Mouse (Mus musculus) embryonic facial prominence, embryonic 13.5 days (tissue): ENCODE results near the gene Lyl1. TPM values are rescaled to one million over a fixed set of nuclear protein-coding genes. Genes with fewer than 3 reads are reported as not detected.
A peak's percentile ranks its signal among the peaks of the same experiment; 100 is the strongest.

Experiments
- ATAC-seq: fragments of 200-750 bp; cut with Nextera tagmentation; 2 replicates; pipeline ENCODE4 v1.8.0; 2017; ENCODE audit warnings: low read depth; ENCODE audit not compliant: insufficient number of reproducible peaks, insufficient read depth, low FRiP score, low TSS enrichment
- H3K27ac ChIP-seq: fragments of 300-500 bp; sonication (generic); 2 replicates; pipeline ENCODE4 v1.5.1; 2015; ENCODE audit warnings: moderate library complexity, mild to moderate bottlenecking, inconsistent platforms
- H3K27me3 ChIP-seq: fragments of 300-500 bp; sonication (generic); 2 replicates; pipeline ENCODE4 v1.6.1; 2015; ENCODE audit warnings: mild to moderate bottlenecking, inconsistent platforms
- H3K36me3 ChIP-seq: fragments of 300-500 bp; sonication (generic); 2 replicates; pipeline ENCODE4 v1.6.1; 2015; ENCODE audit warnings: mild to moderate bottlenecking, inconsistent platforms
- H3K4me1 ChIP-seq: fragments of 300-500 bp; sonication (generic); 2 replicates; pipeline ENCODE4 v1.6.1; 2015; ENCODE audit warnings: inconsistent platforms
- H3K4me2 ChIP-seq: fragments of 300-500 bp; sonication (generic); 2 replicates; pipeline ENCODE4 v1.6.1; 2015; ENCODE audit warnings: moderate library complexity, mild to moderate bottlenecking, inconsistent platforms
- H3K4me3 ChIP-seq: fragments of 300-500 bp; sonication (generic); 2 replicates; pipeline ENCODE4 v1.5.1; 2015; ENCODE audit warnings: mild to moderate bottlenecking, inconsistent platforms
- H3K9ac ChIP-seq: fragments of 300-500 bp; sonication (generic); 2 replicates; pipeline ENCODE4 v1.6.1; 2015; ENCODE audit warnings: mild to moderate bottlenecking, inconsistent platforms
- H3K9me3 ChIP-seq: fragments of 300-500 bp; sonication (generic); 2 replicates; pipeline ENCODE4 v1.6.1; 2016; ENCODE audit warnings: inconsistent platforms
- WGBS: fragments of 180-500 bp; shearing (Covaris S2); methylation state at CpG from one replicate; pipeline ENCODE4 v1.1.7; 2015; ENCODE audit warnings: mixed read lengths; 5-methylcytosine and 5-hydroxymethylcytosine counted together
- polyA plus RNA-seq: library from polyadenylated mRNA; unstranded; fragments of >200 nt; fragmentation: Nextera tagmentation; extraction: Ambion mirVana; gene quantifications from 2 replicates; pipeline ENCODE4 v1.2.1, GENCODE M21; 2015

Gene Lyl1
- polyA plus RNA-seq, 1 experiment from 2014 or later = 4.8 TPM

DNA sequence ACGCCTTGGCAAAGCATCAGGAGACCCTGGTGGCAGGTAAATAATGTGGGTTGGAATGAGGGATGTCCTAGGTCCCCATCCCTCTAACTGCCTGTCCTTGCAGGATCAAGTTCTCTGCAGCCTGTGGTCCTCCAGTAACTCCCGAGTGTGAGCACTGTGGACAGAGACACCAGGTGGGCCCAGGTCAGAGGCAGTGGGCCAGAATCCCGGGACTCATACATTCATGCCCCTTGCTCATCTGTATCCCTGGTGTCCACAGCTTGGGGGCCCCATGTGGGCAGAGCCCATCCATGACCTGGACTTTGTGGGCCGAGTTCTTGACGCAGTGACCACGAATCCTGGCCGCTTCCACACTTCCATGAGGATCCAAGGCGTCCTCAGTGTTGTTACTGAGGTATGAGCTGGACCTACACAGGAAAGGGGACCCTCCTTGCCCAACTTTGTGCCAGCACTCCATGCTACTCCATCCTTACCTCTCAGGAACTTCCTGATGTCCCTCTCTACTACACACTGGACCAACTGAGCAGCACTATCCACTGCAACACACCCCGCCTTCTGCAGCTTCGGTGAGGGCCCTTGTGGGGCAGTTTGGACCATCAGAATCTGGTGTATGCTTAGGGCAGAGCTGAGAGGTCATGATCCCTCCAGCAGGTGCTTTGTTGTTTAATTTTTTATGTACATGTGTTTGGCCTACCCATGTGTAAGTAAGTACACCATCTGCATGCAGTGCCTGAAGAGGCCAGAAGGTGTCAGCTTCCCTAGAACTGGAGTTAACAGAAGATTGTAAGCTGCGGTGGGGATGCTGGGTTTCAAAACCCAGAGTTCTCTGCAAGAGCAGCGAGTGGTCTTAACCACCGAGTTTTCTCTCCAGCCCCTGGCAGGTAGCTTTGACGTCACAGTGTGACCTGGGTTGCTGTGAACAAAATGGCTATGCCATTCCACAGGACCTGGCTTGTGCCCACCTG is 3.8 kb upstream of the Lyl1 start:
- Histone ChIP-seq H3K9ac (no peak overlapping the region), H3K4me3 (no peak overlapping the region), H3K4me1 (peaks cover 14% of the 10 kb centered on the region), H3K9me3 (no peaks in the 10 kb centered on the region), H3K36me3 (peaks cover 72% of the 10 kb centered on the region), H3K27ac (no peak overlapping the region), H3K27me3 (peaks cover 16% of the 10 kb centered on the region), H3K4me2 (no peak overlapping the region)
- WGBS = 86% methylated on average over 14 of the region's 14 CpGs
- ATAC-seq = no peak

DNA sequence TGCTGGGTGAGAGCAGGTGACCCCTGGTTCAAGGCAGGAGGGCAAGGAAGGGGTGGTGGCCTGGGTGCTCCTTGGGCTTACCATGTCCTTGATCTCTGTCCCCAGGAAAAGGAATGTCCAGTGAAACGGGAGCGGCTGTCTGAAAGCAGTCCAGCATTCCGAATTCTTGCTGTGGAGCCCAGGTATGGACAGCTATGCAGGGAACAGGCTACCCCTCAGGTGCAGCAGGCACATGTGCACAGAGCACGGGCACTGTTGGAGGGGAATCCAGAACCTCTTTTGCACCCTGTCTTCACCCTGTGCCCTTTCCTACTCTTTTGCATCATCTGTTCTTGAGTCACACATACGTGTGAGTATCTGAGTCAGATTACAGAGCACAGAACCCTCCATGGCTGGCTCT is 3.0 kb upstream of the Lyl1 start:
- H3K4me1 ChIP-seq = peaks cover 14% of the 10 kb centered on the region
- ATAC-seq = no peak
- WGBS = 98% methylated on average over 5 of the region's 5 CpGs

DNA sequence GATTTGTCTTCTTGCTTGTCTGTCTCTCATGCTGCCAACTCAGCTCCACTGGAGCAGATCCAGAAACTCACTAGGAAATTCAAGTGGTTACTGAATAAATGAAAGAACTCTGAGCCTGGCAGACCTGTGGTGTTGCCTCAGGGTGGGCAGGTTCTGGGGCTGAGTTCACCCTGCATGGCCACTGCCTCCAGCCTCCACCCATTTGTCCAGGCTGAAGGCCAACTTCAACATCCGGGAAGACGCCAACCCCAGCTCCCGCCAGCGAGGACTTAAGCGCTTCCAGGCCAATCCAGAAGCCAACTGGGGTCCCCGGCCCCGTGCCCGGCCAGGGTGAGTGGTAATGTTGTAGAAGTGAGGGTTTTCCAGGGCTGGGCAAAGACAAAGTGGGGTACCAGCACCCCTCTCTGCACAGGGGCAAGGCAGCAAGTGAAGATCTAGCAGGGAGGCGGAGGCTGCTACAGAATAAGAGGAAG is 2.3 kb upstream of the Lyl1 start:
- Histone ChIP-seq H3K9me3 (no peaks in the 10 kb centered on the region), H3K4me3 (no peak overlapping the region), H3K36me3 (peaks cover 61% of the 10 kb centered on the region), H3K9ac (no peak overlapping the region), H3K4me2 (no peak overlapping the region), H3K27ac (peak overlapping the region; percentile 57; the same call in 1 of the 2 replicates), H3K4me1 (peaks cover 15% of the 10 kb centered on the region), H3K27me3 (peaks cover 32% of the 10 kb centered on the region)
- WGBS = 91% methylated on average over 9 of the region's 9 CpGs
- ATAC-seq = no peak

More for the DNA sequence above, 3.0 kb upstream of the Lyl1 start:
- Histone ChIP-seq H3K4me2 (no peak overlapping the region), H3K4me3 (no peak overlapping the region), H3K9ac (no peak overlapping the region), H3K9me3 (no peaks in the 10 kb centered on the region), H3K36me3 (peaks cover 67% of the 10 kb centered on the region), H3K27ac (no peak overlapping the region), H3K27me3 (peaks cover 25% of the 10 kb centered on the region)

DNA sequence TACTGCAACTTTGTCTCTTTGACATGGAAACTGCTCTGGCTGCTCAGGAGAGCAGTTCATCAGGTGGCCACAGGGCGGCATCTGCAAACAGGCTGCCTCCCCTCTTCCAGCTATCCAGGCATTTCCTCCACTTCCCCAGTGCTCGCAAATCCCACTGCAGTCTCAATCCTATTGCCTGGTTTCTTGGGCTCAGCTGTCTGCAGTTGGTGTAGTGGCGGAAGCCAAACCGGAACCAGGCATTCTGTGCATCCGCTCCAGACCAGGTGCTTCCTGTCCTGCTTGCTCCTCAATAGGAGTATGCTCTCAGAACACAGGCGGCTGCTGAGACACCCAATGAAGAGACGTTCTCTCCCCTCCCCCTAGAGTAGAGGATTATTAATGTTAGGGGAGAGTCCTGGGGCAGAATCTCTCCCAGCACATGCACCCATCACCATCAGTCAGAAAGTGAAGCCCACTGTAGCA is 1.4 kb upstream of the Lyl1 start:
- H3K9ac ChIP-seq = no peak overlapping the region
- H3K27me3 ChIP-seq = peaks cover 41% of the 10 kb centered on the region
- peak overlapping the region; percentile 28; the same call in 1 of the 2 replicates for H3K27ac ChIP-seq
- H3K36me3 ChIP-seq = peaks cover 54% of the 10 kb centered on the region
- no peak overlapping the region for H3K4me2 ChIP-seq
- no peak overlapping the region for H3K4me3 ChIP-seq
- WGBS = 65% methylated on average over 7 of the region's 7 CpGs
- ATAC-seq = no peak
- H3K9me3 ChIP-seq = no peaks in the 10 kb centered on the region
- peaks cover 25% of the 10 kb centered on the region for H3K4me1 ChIP-seq

DNA sequence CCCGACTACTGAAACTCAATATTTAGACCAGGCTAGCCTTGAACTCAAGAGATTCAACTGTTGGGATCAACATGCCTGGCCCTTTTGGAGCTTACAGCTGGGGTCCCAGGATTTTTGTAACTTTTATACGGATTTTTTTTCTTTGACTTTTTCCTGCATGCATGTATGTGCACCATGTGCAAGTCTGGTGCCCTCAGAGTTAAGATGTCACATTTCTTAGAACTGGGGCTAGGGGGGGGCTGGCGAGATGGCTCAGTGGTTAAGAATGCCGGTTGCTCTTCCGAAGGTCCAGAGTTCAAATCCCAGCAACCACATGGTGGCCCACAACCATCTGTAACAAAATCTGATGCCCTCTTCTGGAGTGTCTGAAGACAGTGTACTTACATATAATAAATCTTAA is 731 bp upstream of the Lyl1 start:
- H3K9ac ChIP-seq = no peak overlapping the region
- H3K4me1 ChIP-seq = peaks cover 31% of the 10 kb centered on the region
- no peak overlapping the region for H3K4me3 ChIP-seq
- no peak for ATAC-seq
- H3K36me3 ChIP-seq = peaks cover 47% of the 10 kb centered on the region
- H3K9me3 ChIP-seq = no peaks in the 10 kb centered on the region
- no peak overlapping the region for H3K4me2 ChIP-seq
- H3K27me3 ChIP-seq = peaks cover 47% of the 10 kb centered on the region
- H3K27ac ChIP-seq = peak overlapping the region; percentile 28; the same call in 1 of the 2 replicates
- 81% methylated on average over 5 of the region's 5 CpGs for WGBS

DNA sequence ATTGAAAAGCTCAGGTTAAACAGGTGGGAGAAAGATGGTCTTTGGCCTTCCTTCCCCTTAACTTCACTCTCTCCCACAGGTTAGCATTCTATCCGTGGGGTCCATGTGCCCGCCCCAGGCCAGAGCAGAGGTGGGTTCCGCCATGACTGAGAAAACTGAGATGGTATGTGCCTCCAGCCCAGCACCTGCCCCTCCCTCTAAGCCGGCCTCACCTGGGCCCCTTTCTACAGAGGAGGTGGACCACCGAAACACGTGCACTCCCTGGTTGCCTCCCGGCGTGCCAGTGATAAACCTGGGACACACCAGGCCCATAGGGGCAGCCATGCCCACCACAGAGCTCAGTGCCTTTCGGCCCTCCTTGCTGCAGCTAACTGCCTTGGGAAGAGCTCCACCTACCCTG is 1.3 kb downstream of the Lyl1 start:
- 0 out of 2 replicates have a peak overlapping the region, but pooled peaks have one; percentile 46 for H3K9ac ChIP-seq
- H3K27ac ChIP-seq = no peak overlapping the region
- H3K4me1 ChIP-seq = peaks cover 45% of the 10 kb centered on the region
- no peaks in the 10 kb centered on the region for H3K9me3 ChIP-seq
- ATAC-seq = no peak
- peaks cover 31% of the 10 kb centered on the region for H3K36me3 ChIP-seq
- H3K27me3 ChIP-seq = peaks cover 63% of the 10 kb centered on the region
- WGBS = 70% methylated on average over 9 of the region's 9 CpGs
- H3K4me2 ChIP-seq = peak overlapping the region; percentile 46
- H3K4me3 ChIP-seq = peak overlapping the region; percentile 20; the same call in 1 of the 2 replicates

DNA sequence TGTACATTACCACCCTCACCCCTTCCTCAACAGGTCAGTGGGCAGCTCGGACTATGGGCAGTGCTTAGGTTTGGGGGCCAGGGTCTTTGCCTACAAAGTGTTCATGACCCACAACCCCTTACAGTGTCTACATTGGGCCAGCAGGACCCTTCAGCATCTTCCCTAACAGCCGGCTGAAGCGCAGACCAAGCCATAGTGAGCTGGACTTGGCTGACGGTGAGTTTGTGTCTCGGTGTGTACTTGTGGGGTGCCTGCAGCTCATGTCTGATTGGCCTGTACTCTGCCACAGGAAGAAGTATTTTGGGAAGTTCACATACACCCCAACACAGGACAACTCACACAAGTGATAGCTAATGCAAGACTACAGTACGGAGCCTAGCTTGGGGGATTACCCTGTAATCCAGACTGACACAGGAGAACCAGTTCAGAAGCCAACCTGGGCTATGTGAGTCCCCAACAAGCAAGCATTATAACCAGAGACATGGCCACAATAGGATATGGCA is 1.8 kb downstream of the Lyl1 start:
- H3K4me1 ChIP-seq = peaks cover 50% of the 10 kb centered on the region
- peaks cover 31% of the 10 kb centered on the region for H3K36me3 ChIP-seq
- WGBS = 83% methylated on average over 6 of the region's 6 CpGs
- no peak overlapping the region for H3K9ac ChIP-seq
- H3K27me3 ChIP-seq = peaks cover 67% of the 10 kb centered on the region
- no peak overlapping the region for H3K27ac ChIP-seq
- ATAC-seq = no peak
- no peaks in the 10 kb centered on the region for H3K9me3 ChIP-seq
- peak overlapping the region; percentile 20 for H3K4me3 ChIP-seq
- peak overlapping the region; percentile 46 for H3K4me2 ChIP-seq

DNA sequence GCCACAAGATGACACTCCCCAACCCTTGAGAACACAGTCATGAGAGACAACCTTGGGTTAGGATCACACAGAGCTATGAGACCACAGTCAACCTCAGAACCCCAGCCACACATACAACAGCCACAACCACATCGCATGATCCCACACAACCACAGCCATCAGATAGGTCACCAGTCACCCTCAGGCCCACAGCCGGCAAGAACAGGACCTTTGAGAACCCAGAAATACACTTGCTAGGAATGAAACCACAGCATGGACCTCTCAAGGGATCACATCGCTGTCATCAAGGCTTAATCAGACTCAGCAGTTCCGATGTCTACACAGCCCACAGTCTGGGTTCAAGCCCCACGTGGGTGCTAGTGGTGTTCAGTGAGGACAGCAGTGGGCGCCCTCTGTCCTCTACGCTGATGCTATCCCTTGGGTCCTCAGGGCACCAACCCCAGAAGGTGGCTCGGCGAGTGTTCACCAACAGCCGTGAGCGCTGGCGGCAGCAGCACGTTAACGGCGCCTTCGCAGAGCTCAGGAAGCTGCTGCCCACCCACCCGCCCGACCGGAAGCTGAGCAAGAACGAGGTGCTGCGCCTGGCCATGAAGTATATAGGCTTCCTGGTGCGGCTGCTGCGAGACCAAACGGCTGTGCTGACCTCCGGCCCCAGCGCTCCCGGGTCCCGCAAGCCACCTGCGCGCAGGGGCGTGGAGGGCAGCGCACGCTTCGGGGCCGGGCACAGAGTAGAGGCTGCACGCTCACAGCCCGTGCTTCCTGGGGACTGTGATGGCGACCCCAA is 2.4 kb downstream of the Lyl1 start:
- Histone ChIP-seq H3K27me3 (peaks cover 72% of the 10 kb centered on the region), H3K36me3 (peaks cover 28% of the 10 kb centered on the region), H3K4me1 (peaks cover 54% of the 10 kb centered on the region), H3K9ac (no peak overlapping the region), H3K9me3 (no peaks in the 10 kb centered on the region), H3K4me3 (peak overlapping the region; percentile 20), H3K27ac (no peak overlapping the region), H3K4me2 (peak overlapping the region; percentile 46)
- no peak for ATAC-seq
- WGBS = 13% methylated on average over 38 of the region's 38 CpGs

DNA sequence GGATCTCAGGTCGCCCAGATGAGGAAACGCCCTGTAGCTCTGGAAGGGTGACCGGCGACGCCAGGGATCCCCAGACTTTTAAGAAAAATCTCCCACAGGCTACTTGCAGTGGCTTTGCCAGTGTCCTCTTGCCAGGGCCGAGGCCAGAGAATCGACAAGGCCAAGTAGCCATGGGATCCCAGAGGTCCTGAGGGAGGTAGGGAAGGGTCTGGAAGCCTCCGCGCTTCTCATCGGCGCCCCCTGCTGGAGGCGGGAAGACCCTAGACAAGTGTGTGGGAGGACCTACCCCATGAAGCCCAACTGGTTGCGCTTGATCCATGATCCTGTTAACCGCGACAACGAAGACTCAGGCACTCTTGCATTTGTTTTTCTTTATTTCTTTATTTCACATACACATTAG is 3.1 kb downstream of the Lyl1 start:
- Histone ChIP-seq H3K4me1 (peaks cover 61% of the 10 kb centered on the region), H3K4me3 (peak overlapping the region; percentile 20), H3K4me2 (peak overlapping the region; percentile 46), H3K36me3 (peaks cover 21% of the 10 kb centered on the region), H3K27me3 (peaks cover 77% of the 10 kb centered on the region), H3K9ac (no peak overlapping the region), H3K27ac (no peak overlapping the region), H3K9me3 (no peaks in the 10 kb centered on the region)
- WGBS = 6% methylated on average over 16 of the region's 16 CpGs
- ATAC-seq = no peak

DNA sequence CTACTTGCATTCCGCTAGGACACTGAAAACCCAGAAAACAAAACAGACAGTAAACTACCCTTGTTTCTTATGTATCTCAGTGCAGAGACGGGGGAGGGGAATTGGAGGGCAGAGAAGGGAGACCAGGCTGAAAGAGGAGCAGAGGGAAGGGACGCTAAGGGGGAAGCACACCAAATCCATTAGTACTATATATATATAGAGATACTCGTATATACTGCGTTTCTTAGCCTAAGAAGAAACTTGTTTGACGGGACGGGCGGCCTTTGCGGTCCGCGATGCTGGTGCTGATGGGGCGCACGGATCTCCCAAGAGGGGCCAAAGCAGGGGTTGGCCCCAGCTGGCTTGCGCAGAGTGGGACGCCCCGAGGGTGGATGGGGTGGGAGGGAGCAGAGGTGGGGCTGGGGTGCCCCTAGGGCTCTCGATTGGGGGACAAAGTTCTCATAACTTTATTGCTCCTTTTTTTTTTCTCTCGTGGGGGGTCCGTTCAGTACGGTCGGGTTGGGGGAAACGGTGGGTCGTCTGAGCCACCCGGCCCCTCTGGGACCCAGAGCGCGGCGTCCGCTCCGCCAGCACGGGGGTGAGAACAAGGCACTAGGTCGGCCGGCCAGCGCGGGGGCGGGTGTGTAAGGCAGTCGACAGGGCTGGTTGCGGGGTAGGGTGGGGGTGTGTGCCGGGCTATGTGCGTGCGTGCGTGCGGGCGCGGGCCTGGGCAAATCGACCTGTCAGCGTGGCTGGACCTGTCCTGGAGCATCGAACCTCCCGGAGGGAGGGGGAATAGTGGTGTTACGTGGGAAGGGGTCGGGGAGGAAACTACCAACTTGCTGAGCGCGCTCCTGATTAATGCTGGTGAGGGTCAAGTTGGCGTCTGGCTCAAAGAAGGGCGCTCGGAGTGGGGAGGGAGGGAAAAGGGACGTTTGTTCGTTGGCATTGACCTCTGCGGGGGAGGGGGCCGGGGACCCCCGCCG is 3.9 kb downstream of the Lyl1 start:
- Histone ChIP-seq H3K27me3 (peaks cover 77% of the 10 kb centered on the region), H3K4me3 (peak overlapping the region; percentile 20), H3K9ac (peak overlapping the region; percentile 55), H3K27ac (no peak overlapping the region), H3K36me3 (peaks cover 16% of the 10 kb centered on the region), H3K4me2 (peak overlapping the region; percentile 46), H3K9me3 (no peaks in the 10 kb centered on the region), H3K4me1 (peaks cover 66% of the 10 kb centered on the region)
- WGBS = 3% methylated on average over 55 of the region's 61 CpGs
- no peak for ATAC-seq
